Mouse (Mus musculus): ENCODE measurements around the gene Rnf128.

GRCm38 (mm10) chrX:139654350-139655063, 91.4 kb downstream of the Rnf128 start:
- TF ChIP-seq POLR2A (IDR thresholded peaks at IDR 0.05; ENCODE audit: low read depth, low read length) (no peak), CTCF (IDR thresholded peaks at IDR 0.05; ENCODE audit: borderline replicate concordance, insufficient read depth, low read length) (no peak)

Data from embryonic fibroblast, embryonic 13.5 days (primary cell).